Mouse (Mus musculus): ENCODE results near the gene Ptma. TPM values are rescaled to one million over a fixed set of nuclear protein-coding genes. Genes with fewer than 3 reads are reported as not detected.

The Ptma gene
- polyA plus RNA-seq, 1 experiment: 3,930 TPM

GRCm38 (mm10) chr1:86571381-86571780, 44.9 kb downstream of the Ptma start:
- TF ChIP-seq CTCF (IDR thresholded peaks at IDR 0.05; ENCODE audit: low read depth, low read length): no peak
- TF ChIP-seq POLR2A (IDR thresholded peaks at IDR 0.05; ENCODE audit: insufficient read depth, low read length): no peak
- no peak for TF ChIP-seq EP300 (IDR thresholded peaks at IDR 0.05; ENCODE audit: insufficient read depth, low read depth, low read length)
- Histone ChIP-seq H3K4me1 (ENCODE audit: control insufficient read depth, insufficient read depth, low read length) (no peaks in the 10 kb centered on the region), H3K36me3 (ENCODE audit: control insufficient read depth, insufficient read depth, low read length, poor library complexity, severe bottlenecking) (no peaks in the 10 kb centered on the region), H3K27ac (ENCODE audit: insufficient read depth, low read length) (no peak overlapping the region), H3K9me3 (replicated peaks; ENCODE audit: control insufficient read depth, insufficient read depth, low read length, poor library complexity, severe bottlenecking) (no peaks in the 10 kb centered on the region), H3K27me3 (ENCODE audit: control insufficient read depth, insufficient read depth, low read length, poor library complexity, severe bottlenecking) (no peaks in the 10 kb centered on the region), H3K9ac (ENCODE audit: low read depth, poor library complexity, severe bottlenecking) (no peak overlapping the region), H3K4me3 (ENCODE audit: low read depth, low read length) (no peak overlapping the region)

DNA sequence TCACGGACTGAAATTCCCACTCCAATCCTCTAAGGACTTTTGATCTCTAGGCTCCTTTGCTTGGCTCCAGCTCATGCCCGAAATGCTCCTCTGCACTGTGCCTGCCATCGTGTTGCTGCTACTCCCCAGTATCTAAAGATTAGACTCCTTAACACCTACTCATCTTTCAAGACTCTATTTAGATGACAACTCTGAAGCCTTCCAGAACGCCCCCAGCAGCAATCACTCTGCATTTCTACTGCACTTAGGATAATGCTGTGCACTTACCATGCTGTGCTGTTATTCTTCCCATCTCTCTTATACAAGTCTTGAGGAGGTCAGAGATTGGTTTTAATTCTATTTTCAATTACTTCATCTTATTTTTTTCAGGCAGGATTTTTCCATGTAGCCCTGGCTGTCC, 45.4 kb downstream of the Ptma start:
- Histone ChIP-seq H3K27ac (ENCODE audit: insufficient read depth, low read length) (no peak overlapping the region), H3K9me3 (replicated peaks; ENCODE audit: control insufficient read depth, insufficient read depth, low read length, poor library complexity, severe bottlenecking) (no peaks in the 10 kb centered on the region), H3K9ac (ENCODE audit: low read depth, poor library complexity, severe bottlenecking) (no peak overlapping the region), H3K4me3 (ENCODE audit: low read depth, low read length) (no peak overlapping the region), H3K27me3 (ENCODE audit: control insufficient read depth, insufficient read depth, low read length, poor library complexity, severe bottlenecking) (no peaks in the 10 kb centered on the region), H3K36me3 (ENCODE audit: control insufficient read depth, insufficient read depth, low read length, poor library complexity, severe bottlenecking) (no peaks in the 10 kb centered on the region), H3K4me1 (ENCODE audit: control insufficient read depth, insufficient read depth, low read length) (no peaks in the 10 kb centered on the region)
- TF ChIP-seq POLR2A (IDR thresholded peaks at IDR 0.05; ENCODE audit: insufficient read depth, low read length) (no peak), CTCF (IDR thresholded peaks at IDR 0.05; ENCODE audit: low read depth, low read length) (no peak), EP300 (IDR thresholded peaks at IDR 0.05; ENCODE audit: insufficient read depth, low read depth, low read length) (no peak)

Other genes starting within 250 kb of the Ptma start
- gene B3gnt7, start 223.9 kb upstream of the Ptma start, polyA plus RNA-seq (2011; ENCODE audit: insufficient read depth, insufficient read length, low read depth, missing spikeins): 54.9 and 55.3 TPM in 2 replicates
- gene Ncl, start 167.3 kb upstream of the Ptma start, polyA plus RNA-seq (2011; ENCODE audit: insufficient read depth, insufficient read length, low read depth, missing spikeins): 1,350 and 1,473 TPM in 2 replicates
- not detected in 2 replicates for gene Nmur1, start 100.5 kb upstream of the Ptma start, polyA plus RNA-seq (2011; ENCODE audit: insufficient read depth, insufficient read length, low read depth, missing spikeins)
- gene Tex44, start 100.4 kb upstream of the Ptma start, polyA plus RNA-seq (2011; ENCODE audit: insufficient read depth, insufficient read length, low read depth, missing spikeins): not detected in 2 replicates
- gene Pde6d, start 55.9 kb downstream of the Ptma start, polyA plus RNA-seq (2011; ENCODE audit: insufficient read depth, insufficient read length, low read depth, missing spikeins): 23.5 and 30.1 TPM in 2 replicates
- gene Cops7b, start 56.2 kb downstream of the Ptma start, polyA plus RNA-seq (2011; ENCODE audit: insufficient read depth, insufficient read length, low read depth, missing spikeins): 31.7 and 36.2 TPM in 2 replicates
- gene Nppc, start 143.8 kb downstream of the Ptma start, polyA plus RNA-seq (2011; ENCODE audit: insufficient read depth, insufficient read length, low read depth, missing spikeins): not detected in 2 replicates
- gene Dis3l2, start 177.1 kb downstream of the Ptma start, polyA plus RNA-seq (2011; ENCODE audit: insufficient read depth, insufficient read length, low read depth, missing spikeins): 19.6 and 21.0 TPM in 2 replicates